Mouse (Mus musculus) fat pad, adult 2 months (tissue): ENCODE results near the gene Rgs9.

Experiments
- DNase-seq: peaks from one replicate; pipeline ENCODE4 v3.0.0-alpha.2; 2011; ENCODE audit warnings: low read depth, low spot score; ENCODE audit errors: extremely low read depth

Gene Rgs9

DNA sequence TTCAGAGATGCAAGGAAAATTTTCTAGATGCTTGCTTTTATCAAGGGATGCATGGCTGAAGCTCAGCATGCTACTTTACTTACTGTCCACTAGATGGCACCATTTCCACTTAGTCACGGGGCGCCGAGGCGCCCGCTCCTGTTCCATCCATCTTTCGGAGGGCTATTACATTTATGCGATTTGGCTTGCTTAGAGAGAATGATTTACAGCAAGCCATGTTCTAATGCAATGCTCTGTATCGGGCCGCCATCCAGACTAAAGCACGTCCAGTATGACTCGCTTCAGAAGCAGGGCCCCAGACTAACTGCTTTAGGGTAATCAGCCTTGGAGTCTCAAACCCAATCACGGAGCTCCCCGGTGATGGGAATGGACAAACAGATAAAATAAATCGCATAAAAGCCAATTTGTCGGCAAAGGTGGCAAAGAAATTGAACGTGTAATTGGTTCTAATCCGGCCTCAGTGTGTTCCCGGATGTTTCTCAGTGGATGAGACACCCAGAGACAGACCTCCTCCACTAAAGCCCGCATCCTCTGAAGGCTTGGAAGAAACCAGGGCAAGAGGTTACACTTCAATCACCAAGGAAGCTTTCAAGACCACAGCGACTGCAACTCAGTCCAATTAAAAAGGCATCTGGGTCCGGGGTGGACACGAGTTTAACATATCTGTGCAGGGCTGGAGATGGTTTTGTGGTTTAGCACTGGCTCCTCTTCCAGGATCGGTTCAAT, 53.1 kb downstream of the Rgs9 start:
- DNase-seq = no peak

DNA sequence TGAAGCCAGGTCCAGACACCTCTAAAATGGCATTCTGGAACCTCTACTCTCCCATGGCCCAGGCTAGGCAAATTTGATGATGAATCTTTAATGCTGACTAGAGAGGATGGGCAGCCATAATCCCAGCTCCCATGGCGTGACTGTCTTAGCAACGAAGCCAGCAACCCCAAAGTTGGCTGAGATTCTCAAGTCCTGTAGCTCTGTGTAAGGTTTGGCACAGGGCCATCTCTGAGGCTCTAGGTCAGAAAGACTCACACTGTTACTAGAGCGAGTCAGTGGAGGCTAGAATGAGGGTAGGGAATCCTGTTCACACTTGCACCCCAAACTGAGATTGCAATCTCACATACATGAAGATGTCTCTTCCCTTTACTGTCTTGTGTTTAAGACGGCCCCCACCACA, 57.8 kb downstream of the Rgs9 start:
- DNase-seq = no peak

DNA sequence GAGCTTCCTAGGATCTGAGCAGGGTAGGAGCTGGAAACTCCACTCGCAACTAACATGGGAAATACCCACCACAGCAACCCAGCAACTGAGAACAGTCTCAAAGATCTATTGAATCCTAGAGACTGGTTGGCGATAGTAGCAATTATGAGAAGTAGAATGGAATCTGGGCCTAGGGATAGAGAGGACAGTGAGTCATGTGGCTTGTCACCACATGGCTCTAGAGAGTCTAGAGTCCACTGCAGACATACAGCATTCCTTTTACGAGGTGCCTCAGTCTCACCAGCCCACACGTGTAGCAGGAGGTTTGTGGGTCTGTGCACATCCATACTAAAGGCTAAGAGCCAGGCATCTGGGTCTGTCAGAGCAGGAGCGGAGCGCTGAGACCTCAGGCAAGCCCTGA, 59.3 kb downstream of the Rgs9 start:
- DNase-seq = no peak

DNA sequence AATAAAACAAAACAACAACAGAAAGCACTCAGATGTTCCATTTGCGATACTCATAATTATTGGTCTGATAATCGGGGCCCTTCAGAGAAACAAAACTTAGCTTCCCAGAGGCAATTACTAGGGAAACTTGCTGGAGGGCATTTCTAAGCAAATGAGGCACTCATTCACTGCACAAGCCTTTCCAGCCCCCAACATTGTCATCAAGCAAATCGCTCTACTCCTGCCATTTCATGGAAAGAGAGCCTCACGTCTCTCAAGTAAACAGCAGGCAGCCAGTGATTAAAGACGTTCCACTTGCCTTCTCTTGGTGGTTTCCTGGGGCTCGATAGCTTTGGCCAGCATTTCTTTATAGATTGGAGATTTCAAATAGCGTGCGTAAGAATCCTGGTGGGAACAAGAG, 60.1 kb downstream of the Rgs9 start:
- no peak for DNase-seq

DNA sequence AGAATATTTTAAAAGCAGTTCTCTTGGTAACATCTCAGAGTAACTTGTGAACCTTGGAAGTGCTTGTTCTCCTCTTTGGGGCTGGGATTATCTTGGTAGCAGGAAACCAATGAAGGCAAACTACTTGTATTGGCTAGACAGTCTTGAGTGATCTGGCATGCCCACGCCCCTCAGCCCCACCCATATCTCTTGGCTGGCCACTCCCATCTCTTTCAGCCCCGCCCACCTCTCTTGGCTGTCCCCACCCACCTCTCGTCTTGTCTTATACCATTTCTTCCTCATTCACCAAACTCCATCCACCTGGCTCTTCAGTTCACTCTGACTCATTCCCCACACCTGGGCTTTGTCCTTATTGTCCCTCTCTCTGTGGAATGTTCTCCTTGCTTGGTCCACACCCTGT, 64.3 kb downstream of the Rgs9 start:
- DNase-seq = no peak

DNA sequence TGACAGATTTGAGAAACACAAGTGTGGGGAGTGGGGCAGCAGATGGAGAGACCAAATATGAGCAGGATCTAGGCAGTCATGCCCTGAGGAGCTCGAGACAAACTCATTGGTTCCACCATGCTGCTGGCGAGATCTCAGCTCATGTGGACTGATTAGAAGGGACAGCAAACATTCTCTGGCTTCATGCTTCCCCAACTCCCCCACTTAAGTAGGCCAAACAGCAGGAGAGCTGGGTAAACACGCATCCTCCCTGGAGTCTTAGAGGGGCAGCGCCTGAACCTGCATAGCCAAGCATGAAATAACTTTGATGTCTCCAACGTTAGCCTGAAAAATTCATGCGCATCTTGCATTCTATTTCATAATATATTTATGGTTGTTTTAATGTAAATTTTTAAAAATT, 65.1 kb downstream of the Rgs9 start:
- DNase-seq = no peak

DNA sequence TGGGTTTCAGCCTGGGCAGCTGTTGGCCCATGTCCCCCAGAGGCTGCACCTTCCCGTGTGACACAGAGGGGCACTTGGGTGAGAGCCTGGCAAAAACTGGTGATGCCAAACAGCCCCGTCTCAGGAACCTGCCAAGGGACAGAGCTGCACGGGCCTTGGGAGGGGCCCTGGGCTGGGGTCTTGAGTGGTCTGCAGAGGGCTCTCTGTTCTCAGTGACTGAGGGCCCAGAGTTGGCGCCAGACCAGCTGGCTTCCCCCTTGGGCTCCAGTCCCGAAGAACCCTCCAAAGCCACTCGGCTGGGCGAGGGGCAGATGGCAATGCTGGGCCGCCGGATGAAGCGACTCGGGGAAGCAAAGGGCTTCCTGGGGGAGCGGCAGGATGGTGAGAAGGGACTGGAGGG, 70.8 kb downstream of the Rgs9 start:
- DNase-seq = no peak

DNA sequence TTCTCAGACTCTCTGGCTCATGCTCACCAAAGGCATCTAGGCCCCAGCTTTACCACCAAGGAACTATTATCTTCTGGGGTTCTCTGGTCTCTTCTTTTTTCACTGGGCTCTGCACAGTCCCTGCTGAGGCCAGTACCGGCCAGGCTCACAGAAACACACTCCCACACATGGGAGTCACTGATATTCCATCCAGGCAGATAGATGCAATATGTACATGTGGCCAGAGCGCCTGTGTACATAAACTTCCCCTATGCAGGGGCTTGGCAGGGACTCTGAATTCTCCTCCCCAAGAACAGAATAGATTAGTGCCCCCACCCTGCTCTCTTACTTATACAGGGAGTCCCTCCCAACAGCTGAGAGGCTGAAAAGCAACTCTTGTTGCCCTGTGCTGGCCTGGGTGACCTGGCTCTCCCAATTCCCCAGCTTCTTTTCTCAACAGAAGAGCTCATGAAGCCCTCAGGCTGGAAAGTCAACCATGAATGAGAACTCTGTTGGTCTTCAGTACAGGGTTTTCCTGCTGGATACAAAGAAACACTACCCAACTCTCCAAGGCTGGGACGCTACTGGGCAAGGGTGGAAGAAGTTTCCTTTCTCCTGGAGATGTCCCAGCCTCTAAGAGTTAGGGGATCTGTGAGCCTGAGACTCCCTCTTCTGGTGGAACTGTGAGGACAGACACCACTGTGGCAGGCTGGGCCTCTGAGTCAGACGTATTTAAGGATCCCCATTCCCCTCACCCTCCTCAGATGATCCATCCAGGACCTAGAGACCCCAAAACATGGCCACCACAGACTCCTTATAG, 76.5 kb downstream of the Rgs9 start:
- DNase-seq = no peak

DNA sequence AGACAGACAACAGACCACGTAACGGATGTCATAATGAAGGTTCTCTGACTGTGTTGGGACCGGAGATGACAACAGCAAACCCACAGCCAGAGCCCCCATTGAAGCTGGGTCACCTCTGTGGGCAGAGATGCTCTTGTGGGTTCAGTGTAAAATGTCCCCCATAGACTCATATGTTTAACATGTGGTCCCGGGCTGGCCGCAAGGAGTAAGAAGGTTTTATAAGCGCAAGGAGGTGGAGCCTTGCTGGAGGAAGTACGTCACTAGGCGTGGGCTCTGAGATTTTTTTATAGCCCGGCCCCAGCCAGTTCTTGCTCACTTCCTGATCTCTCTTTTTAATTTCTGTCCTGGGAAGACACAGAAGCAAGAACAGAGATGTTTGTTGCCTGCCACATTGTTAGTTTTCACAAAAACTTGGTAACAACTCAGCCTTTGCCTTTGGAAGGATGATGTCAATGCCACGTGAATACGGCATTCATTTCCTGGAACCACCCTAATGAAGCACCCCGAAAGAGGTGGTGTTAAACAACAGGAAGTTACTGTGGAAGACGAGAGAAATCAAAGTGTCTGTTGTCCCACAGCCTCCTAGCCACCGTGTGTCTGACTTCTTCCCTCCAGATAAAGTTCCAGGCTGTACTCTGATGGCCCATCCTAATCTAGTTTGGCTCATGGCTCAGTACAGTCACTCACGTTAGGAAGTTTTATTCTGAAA, 79.1 kb downstream of the Rgs9 start:
- no peak for DNase-seq

DNA sequence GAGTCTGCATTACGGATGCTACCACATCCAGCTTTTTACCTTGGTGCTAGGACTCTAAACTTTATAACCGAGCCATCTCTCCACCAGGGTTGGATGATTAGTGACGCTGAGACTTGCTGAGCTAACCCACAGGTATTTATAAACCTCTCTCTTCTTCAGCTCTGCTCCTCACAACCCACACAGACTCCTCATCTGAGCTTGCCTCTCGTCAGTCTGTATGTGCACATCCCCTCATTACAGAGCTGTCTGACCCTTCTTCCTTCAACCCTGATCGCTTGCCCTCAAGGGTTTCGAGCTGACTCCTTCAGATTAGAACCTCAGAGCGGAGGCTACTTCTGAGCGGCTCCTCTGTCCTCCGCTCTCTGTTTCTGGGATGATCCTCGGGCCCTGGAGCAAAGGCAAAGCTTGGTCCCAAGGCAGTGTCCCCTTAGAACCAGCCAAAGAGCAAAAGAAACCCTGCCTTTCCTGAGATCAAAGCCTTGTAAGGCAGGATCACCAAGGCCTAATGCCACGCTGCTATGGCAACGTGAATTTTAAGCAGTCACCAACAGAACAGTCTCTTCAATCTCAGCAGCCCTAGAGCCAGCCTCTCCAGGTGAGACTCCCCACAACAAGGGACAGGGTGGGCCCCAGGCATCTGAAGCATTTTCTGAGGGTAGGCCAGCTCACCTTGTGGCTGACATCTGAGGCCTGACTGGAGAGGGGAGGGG, 79.9 kb downstream of the Rgs9 start:
- DNase-seq = no peak

DNA sequence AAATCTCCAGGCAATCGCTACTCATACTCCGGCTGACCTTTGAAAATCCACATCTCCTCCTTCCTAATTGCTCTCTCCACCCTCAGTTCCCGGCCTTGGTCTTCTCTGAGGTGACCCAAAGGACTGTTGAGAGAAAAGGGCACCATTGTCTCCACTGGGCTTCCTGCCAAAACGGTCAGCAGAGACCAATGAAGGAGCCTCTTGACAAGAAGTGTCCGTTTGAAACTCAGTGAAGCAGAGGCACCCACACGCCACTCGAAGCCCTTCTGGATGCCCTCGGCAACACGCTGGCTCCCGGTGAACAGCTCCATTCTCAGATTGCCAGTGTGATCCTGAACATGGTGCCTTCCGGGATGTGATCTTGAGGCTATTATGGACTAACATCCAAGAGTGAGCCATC, 87.2 kb downstream of the Rgs9 start:
- DNase-seq = no peak

DNA sequence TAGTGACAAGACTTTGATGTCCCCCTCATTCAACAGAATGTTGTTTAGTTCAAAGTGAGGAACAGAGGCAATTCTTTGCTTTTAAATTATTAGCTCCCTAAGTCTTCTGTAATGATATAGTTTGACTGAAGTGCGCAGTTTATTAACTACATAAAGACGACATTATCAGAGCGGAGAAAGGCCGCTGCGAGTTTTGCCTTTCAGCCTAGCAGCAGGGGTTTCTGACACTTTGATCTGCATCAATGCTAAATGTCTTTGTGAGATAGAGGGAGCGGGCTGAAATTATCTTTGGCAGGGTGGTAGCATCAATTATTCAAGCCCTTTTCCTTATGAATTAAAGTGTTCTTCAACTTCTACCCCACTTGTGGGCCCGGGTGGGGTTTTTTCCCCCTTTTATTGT, 87.6 kb downstream of the Rgs9 start:
- DNase-seq = no peak

DNA sequence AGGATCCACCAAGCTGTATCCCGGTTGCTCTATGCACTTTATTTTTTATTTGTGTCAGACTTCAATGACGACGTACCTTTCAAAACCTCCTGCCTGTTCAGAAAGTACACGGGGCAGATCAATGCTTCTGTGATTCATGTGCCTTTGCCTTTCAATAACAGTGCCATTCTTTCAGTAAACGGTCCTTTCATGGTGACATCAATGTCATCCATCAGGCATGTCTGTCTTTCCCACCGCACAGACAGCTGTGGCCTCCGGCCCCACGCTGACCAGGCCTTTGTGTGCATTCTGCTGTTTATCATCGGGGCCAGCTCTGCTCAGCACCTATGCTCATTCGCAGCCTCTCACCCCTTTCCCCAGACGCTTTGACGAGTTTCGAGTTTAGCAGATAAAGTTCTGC, 91.2 kb downstream of the Rgs9 start:
- DNase-seq = no peak

DNA sequence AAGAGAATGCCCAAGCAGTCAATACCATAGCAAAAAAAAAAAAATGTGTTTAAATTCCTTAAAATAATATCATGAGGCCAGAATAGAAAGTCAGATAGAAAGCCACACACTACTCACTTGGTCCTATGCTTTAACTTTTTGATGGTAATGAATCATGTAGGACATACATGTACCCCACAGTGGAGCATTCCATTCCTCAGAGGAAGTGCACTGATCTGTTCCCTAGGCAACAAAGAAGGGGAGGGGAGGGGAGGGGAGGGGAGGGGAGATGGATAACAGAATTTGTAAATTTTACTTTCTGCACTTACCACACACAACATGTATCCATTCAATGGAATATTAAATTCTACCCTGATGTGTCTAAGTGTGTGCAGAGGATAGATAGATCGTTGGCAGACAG, 91.9 kb downstream of the Rgs9 start:
- DNase-seq = no peak

DNA sequence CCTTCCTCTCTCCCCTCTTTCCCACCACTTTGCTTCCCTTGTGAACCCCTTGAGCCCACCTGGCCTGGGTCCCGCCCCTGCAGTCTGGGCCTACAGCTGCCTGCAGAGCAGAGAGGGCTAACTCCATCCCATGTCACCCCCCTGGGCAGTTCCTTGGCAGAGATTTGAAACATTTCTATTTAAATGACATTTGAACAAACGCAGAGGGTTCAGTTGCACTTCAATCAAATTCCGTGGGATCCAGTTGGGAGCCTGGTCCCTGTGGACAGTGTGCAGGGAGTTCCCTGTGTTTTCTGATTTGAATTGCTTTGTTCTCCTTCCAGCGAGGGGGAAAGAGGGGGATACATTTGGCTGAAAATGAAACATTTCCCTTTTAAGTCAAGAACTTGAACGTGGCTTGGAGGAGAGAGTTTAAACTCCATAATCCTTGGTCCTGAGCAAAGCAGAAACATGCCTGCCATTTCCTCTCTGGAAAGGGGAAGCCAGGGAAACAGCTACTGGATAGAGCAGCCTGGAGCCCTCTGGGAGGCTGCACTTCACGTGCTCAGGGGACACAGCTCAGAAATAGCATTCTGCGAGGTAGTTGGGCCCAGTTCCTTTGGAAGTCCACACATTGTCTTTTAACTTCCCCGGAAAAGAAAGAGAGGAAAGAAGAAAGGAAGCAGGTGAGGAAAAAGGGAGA, 98.2 kb downstream of the Rgs9 start:
- no peak for DNase-seq

DNA sequence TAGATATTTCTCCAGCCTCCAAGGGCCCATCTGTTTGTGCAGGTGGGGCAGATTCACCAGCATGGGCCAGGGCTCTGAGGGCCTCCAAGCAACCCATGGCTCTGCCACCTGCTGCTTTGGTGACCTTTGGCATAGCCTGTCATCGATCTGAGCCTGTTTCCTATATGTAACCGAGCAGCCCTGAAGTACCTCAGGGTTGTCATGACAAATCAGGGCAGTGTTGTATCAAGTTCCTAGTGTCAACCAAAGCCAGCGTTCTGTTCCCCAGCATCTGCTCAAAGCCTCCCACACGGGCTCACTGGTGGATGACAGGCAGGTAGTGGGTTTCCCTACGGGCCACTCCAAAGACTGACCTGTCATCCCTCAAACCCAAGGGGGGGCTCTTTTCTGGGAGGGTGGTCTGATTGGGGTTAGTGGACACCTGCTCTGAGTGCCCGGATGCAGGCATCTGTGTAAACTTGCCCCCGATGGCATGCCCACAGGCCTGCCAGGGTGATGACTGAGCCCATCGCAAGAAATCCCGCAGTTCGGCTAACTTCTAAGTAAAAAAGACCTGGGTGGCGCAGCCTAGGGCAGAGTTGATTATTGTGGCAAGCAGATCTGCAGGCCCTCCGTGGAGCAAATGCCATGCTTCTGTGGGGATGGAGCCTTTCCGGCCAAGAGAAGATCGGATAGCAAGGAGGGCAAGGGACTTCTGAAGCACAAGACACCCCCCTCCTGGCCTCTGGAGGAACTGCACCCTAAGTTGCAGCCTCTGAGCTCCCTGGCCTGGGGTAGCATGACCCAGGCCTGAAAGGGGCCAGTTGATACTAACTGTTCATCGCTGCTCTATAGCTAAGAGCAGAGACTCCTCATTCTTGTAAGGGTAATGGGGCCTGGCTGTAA, 105.0 kb downstream of the Rgs9 start:
- no peak for DNase-seq

DNA sequence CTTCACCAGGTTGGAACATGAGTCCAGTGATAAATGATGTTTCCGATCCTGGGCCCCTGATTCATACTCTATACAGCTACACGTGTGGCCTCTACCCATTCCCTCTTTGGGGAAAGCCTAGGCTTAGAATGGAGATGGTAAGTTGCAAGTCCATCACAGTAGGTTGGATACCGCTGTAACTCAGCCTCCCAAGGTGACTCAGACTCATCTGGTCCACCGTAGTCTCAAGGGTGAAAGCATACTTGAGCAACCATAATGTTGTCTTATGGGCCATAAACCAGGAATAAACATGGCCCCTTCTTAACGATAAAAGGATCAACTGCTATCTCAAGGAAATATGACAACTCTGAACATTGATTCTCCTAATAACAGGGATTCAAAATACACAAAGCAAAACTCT, 109.7 kb downstream of the Rgs9 start:
- no peak for DNase-seq

DNA sequence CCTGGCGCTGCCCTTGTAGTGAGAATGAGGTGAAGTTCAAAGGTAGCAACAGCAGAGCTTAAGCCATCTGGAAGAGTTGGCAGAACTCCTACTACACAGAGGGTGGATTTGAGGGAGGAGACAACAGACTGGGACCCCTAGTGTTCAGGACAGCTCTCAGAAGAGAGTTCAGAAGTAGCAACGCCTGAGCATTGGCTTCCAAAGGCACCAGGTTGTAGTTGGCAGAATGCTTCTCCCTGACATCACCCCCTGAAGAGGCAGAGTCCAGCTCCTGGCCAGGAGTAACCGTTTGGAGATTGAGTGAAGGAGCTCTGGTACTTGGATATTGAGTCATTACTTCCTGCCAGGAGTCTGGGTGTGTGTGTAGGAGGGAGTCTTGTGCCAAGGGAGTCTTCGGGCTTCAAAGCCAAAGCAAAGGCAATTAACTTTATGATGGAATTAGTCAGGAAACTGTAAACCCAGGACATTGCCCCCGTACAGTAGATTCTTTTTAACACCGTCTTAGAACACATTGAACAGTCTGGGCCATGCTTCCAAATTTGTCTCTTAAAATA, 110.2 kb downstream of the Rgs9 start:
- no peak for DNase-seq

DNA sequence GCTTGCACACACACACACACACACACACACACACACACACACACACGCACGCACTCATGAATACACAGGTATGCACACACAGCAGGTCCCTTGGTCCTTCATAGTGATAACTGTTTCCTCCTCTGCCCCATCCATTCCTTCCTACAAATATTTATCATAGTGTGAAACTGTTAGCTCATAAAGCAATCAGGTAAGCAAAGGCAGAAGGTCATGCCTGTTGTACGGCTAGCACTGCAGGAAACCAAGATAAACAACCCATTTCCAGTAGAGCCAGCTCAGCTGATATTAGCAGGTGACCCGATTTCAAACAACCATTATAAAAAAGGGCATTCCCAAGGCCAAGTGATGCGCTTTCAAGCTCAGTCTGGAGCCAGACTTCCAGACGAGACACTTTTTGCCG, 116.8 kb downstream of the Rgs9 start:
- no peak for DNase-seq

DNA sequence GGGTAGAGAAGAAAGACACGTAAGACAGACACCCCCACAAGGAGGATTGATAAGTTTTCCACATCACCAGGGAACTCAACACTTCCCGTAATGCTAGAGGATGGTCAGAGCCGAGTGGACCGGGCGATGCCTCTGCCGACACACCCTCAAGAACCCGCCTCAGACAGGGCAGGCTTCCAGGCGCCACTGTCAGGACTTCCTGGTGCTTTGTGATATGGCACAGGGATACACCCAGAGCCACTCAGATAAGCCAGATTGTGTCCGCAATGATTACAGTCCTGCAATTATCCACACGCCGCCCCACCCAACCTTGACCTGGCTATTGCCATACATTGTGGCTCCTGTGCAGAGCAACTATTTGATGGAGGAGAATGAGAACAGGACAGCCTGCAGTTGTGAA, 117.6 kb downstream of the Rgs9 start:
- DNase-seq = no peak
